Mouse (Mus musculus) heart, adult 2 months (tissue): ENCODE results near the gene Tpm1. TPM values are rescaled to one million over a fixed set of nuclear protein-coding genes. Genes with fewer than 3 reads are reported as not detected.

Experiments
- DNase-seq, 2 experiments: peaks; one replicate each; pipeline ENCODE4 v3.0.0; 2021
- H3K27ac ChIP-seq: fragments of 200-600 bp; 2 replicates; pipeline ENCODE4 v1.8.1; 2022
- H3K27me3 ChIP-seq: fragments of 200-500 bp; 2 replicates; pipeline ENCODE4 v1.6.1; 2012; ENCODE audit warnings: mild to moderate bottlenecking, low read length, inconsistent platforms, mixed read lengths; ENCODE audit not compliant: control insufficient read depth, insufficient read depth
- H3K36me3 ChIP-seq: fragments of 200-500 bp; 2 replicates; pipeline ENCODE4 v1.6.1; 2012; ENCODE audit warnings: low read length, inconsistent platforms; ENCODE audit not compliant: control insufficient read depth, insufficient read depth
- H3K4me1 ChIP-seq: fragments of 200-500 bp; 2 replicates; pipeline ENCODE4 v1.6.1; 2011; ENCODE audit warnings: low read length; ENCODE audit not compliant: control insufficient read depth, insufficient read depth
- H3K4me3 ChIP-seq: fragments of 200-600 bp; 2 replicates; pipeline ENCODE4 v1.8.1; 2022
- H3K79me2 ChIP-seq: fragments of 200-500 bp; replicated peaks from 2 replicates; pipeline ENCODE4 v1.6.1; 2012; ENCODE audit warnings: mild to moderate bottlenecking, inconsistent platforms, low read length, moderate library complexity, mixed read lengths; ENCODE audit not compliant: control insufficient read depth, insufficient read depth
- H3K9ac ChIP-seq: fragments of 200-500 bp; 2 replicates; pipeline ENCODE4 v1.6.1; 2012; ENCODE audit warnings: low read depth, mild to moderate bottlenecking, control low read depth, inconsistent platforms, low read length, mixed read lengths
- CTCF ChIP-seq: fragments of 200-600 bp; IDR thresholded peaks from 2 replicates; pipeline ENCODE4 v1.8.1; 2022; ENCODE audit warnings: antibody characterized with exemption, mild to moderate bottlenecking, moderate library complexity
- EP300 ChIP-seq: fragments of 200-500 bp; IDR thresholded peaks from 2 replicates; pipeline ENCODE4 v1.6.1; 2011; ENCODE audit warnings: low read depth, low read length, control low read depth; ENCODE audit not compliant: insufficient read depth
- POLR2A ChIP-seq: fragments of 200-500 bp; IDR thresholded peaks from 2 replicates; pipeline ENCODE4 v1.6.1; 2011; ENCODE audit warnings: mild to moderate bottlenecking, low read depth, low read length, control low read depth; ENCODE audit not compliant: insufficient read depth
- WGBS: fragments of 180-500 bp; shearing (Covaris S2); methylation state at CpG from one replicate; pipeline ENCODE4 v1.1.7; 2018; 5-methylcytosine and 5-hydroxymethylcytosine counted together
- intact Hi-C: fragments of 180-260 bp; cut with DNase I; formaldehyde crosslinking; loops from one replicate; pipeline ENCODE4 v1.15.1; 2025
- polyA plus RNA-seq: library from polyadenylated mRNA; depleted of rRNA; stranded (reverse); fragments of >200 nt; gene quantifications from 2 replicates; pipeline ENCODE4 v1.2.3, GENCODE M21; 2012
- total RNA-seq, 2 experiments: library from RNA; stranded (reverse); gene quantifications; 2 replicates each; pipeline ENCODE4 v1.2.3; 2021

Gene Tpm1
- total and polyA plus RNA-seq, 3 experiments: 5,659 to 10,380 (median 9,950) TPM

DNA sequence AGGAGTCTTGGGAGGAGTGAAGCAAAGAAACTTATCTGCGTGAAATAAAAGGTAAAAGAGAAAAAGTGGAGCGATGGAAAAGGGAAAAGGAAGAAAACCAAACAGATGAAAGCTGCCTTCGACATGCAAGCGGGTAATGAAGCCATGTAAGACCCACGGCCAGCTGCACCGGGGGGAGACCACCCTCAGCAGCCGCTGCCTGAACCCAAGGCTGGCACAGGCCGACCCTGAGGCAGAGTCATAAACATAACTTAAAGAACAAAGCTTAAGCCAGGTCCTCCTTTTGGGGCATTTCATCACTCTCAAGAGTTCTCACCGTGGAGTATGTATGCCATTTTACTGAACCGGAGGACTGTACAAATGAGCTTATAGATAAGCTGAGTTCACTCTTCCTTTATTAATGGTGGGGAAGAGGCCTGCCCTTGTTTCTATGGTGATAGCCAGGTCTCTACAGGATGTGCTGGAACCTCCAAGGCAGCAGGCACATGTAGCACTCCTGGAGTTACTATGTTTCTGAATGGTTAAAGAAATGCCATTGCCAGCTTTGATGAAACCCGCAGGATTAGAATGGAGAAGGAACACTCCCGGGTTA is 21.0 kb downstream of the Tpm1 start:
- DNase-seq: no peak
- no peaks in the 10 kb centered on the region for H3K27me3 ChIP-seq
- no peak overlapping the region for H3K9ac ChIP-seq
- peaks cover 42% of the 10 kb centered on the region for H3K36me3 ChIP-seq
- WGBS: 68% methylated on average over 12 of the region's 12 CpGs
- no peak overlapping the region for H3K27ac ChIP-seq
- TF ChIP-seq EP300 (no peak), CTCF (no peak)
- intact Hi-C loops: no loop called here
- no peaks in the 10 kb centered on the region for H3K79me2 ChIP-seq
- peaks cover 5% of the 10 kb centered on the region for H3K4me1 ChIP-seq
- H3K4me3 ChIP-seq: no peak overlapping the region

- peaks cover 32% of the 10 kb centered on the region for H3K36me3 ChIP-seq
- WGBS: 75% methylated on average over 7 of the region's 7 CpGs
Observed at GRCm38 (mm10) chr9:67026890-67027289, 22.3 kb downstream of the Tpm1 start.

GRCm38 (mm10) chr9:67026061-67026460 is 23.1 kb downstream of the Tpm1 start:
- TF ChIP-seq EP300: peak; percentile 79; the same call in 1 of the 2 replicates
- no peak for TF ChIP-seq CTCF
- TF ChIP-seq POLR2A: peak; percentile 53
- peaks cover 3% of the 10 kb centered on the region; the same call in 1 of the 2 replicates for H3K4me1 ChIP-seq
- H3K9ac ChIP-seq: no peak overlapping the region
- peak overlapping the region; percentile 69 for H3K27ac ChIP-seq
- WGBS: 71% methylated on average over 7 of the region's 7 CpGs
- H3K27me3 ChIP-seq: no peaks in the 10 kb centered on the region
- no peaks in the 10 kb centered on the region for H3K79me2 ChIP-seq
- peaks cover 27% of the 10 kb centered on the region for H3K36me3 ChIP-seq
- no peak for DNase-seq
- no peak overlapping the region for H3K4me3 ChIP-seq
- intact Hi-C loops: no loop called here

More at GRCm38 (mm10) chr9:67026890-67027289, 22.3 kb downstream of the Tpm1 start:
- Histone ChIP-seq H3K4me3 (no peak overlapping the region), H3K27ac (no peak overlapping the region; the same call in 1 of the 2 replicates), H3K9ac (no peak overlapping the region), H3K27me3 (no peaks in the 10 kb centered on the region), H3K79me2 (no peaks in the 10 kb centered on the region), H3K4me1 (peaks cover 3% of the 10 kb centered on the region; the same call in 1 of the 2 replicates)
- intact Hi-C loops: no loop called here
- no peak for DNase-seq
- TF ChIP-seq CTCF: no peak
- no peak; the same call in 1 of the 2 replicates for TF ChIP-seq POLR2A
- TF ChIP-seq EP300: 0 out of 2 replicates have a peak, but pooled peaks have one; percentile 32

DNA sequence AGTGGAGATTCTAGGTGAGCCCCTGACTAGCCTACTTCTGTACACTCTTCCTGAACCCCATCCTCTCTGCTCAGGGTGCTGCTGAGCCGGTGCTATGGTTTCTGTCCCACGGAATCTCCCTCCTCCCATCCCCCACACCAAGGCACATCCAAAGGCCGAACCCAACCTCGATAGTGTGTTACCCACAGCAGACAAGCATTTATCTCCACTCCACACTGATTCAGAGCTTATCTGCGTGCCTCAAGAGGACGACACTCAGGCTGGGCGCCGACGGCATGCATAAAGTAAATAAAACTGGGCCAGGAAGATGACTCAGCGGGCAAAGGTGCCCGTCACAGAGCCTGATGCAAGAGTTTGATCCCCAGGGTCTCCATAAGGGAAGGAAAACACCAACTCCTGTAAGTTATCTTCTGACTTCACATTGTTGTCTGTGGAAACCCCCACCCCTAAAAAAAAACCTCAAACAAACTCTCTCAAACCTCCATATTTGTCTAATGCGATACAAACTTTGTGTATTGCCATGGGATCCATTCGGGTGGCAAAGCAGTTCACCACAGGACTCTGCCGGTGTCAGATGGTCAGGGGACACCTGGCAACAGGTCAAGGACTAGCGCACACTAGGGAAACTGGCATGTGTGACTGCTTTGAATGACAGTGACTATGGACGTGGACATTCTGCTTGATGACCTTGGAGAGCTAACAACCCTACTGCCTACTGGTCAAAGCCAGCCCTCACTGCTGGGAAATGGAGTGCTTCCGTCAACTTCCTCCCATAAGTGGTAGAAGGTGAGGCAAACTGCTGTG is 24.1 kb downstream of the Tpm1 start:
- intact Hi-C loops: no loop called here
- H3K79me2 ChIP-seq: no peaks in the 10 kb centered on the region
- peak overlapping the region; percentile 69 for H3K27ac ChIP-seq
- H3K36me3 ChIP-seq: peaks cover 19% of the 10 kb centered on the region; the same call in 1 of the 2 replicates
- no peaks in the 10 kb centered on the region for H3K27me3 ChIP-seq
- H3K4me1 ChIP-seq: peaks cover 3% of the 10 kb centered on the region; the same call in 1 of the 2 replicates
- H3K4me3 ChIP-seq: no peak overlapping the region
- peak; percentile 85 for TF ChIP-seq EP300
- TF ChIP-seq CTCF: no peak
- peak; percentile 57 for TF ChIP-seq POLR2A
- H3K9ac ChIP-seq: no peak overlapping the region
- 39% methylated on average over 17 of the region's 17 CpGs for WGBS
- peak in 1 of 2 experiments; percentile 62 for DNase-seq

DNA sequence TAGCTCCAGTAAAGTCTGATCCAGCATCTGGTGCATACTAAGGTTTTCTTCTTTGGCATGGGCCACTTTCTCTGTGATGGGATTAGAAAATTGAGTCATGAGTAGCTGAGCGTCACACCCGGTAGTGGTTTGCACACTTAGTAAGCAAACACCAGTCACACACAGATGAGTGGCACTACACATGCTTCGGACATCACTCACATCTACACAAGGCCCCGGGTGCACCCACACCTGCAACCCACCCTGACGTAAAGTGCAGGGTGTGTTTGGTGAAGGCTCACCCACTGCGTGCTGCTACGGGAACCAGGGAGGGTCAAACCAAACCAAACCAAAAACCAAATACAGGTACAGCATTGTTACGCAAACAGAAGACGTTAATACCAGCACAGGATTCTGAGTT is 25.8 kb downstream of the Tpm1 start:
- TF ChIP-seq POLR2A (no peak), EP300 (no peak), CTCF (no peak)
- peaks cover 5% of the 10 kb centered on the region; the same call in 1 of the 2 replicates for H3K36me3 ChIP-seq
- H3K27ac ChIP-seq: no peak overlapping the region

GRCm38 (mm10) chr9:67020063-67020462 is 29.1 kb downstream of the Tpm1 start:
- peaks cover 3% of the 10 kb centered on the region; the same call in 1 of the 2 replicates for H3K4me1 ChIP-seq
- no peaks in the 10 kb centered on the region for H3K27me3 ChIP-seq
- 15% methylated on average over 2 of the region's 2 CpGs for WGBS
- intact Hi-C loops: no loop called here
- peak in 1 of 2 experiments; percentile 56 for DNase-seq
- no peaks in the 10 kb centered on the region for H3K79me2 ChIP-seq
- TF ChIP-seq CTCF (no peak), EP300 (0 out of 2 replicates have a peak, but pooled peaks have one; percentile 30)
- H3K36me3 ChIP-seq: no peaks in the 10 kb centered on the region
- peak overlapping the region; percentile 29; the same call in 1 of the 2 replicates for H3K27ac ChIP-seq
- no peak overlapping the region for H3K9ac ChIP-seq
- H3K4me3 ChIP-seq: no peak overlapping the region

More for the DNA sequence above, 25.8 kb downstream of the Tpm1 start:
- DNase-seq: no peak
- H3K4me1 ChIP-seq: peaks cover 3% of the 10 kb centered on the region; the same call in 1 of the 2 replicates
- 87% methylated on average over 9 of the region's 9 CpGs for WGBS
- H3K79me2 ChIP-seq: no peaks in the 10 kb centered on the region
- H3K4me3 ChIP-seq: no peak overlapping the region
- intact Hi-C loops: no loop called here
- no peak overlapping the region for H3K9ac ChIP-seq
- H3K27me3 ChIP-seq: no peaks in the 10 kb centered on the region
